Mouse (Mus musculus) right cerebral cortex, postnatal 25 days (tissue): Measurements from ENCODE around the gene Ralgps1.

Experiments
- DNase-seq: peaks from one replicate; pipeline ENCODE4 v3.0.0; 2022

The Ralgps1 gene

GRCm38 (mm10) chr2:33320568-33320967, 50.7 kb downstream of the Ralgps1 start:
- DNase-seq, result no peak

GRCm38 (mm10) chr2:33319934-33320333, 51.4 kb downstream of the Ralgps1 start:
- DNase-seq, result no peak

- DNase-seq, result no peak
Measured at GRCm38 (mm10) chr2:33319455-33319854, 51.8 kb downstream of the Ralgps1 start.

GRCm38 (mm10) chr2:33318491-33318964, 52.8 kb downstream of the Ralgps1 start:
- peak; percentile 58 for DNase-seq

- peak; percentile 54 for DNase-seq
Measured at GRCm38 (mm10) chr2:33316516-33316915, 54.8 kb downstream of the Ralgps1 start.

- DNase-seq, result no peak
Measured at GRCm38 (mm10) chr2:33316063-33316405, 55.3 kb downstream of the Ralgps1 start.

- no peak for DNase-seq
Measured at GRCm38 (mm10) chr2:33315233-33316062, 55.8 kb downstream of the Ralgps1 start.

- DNase-seq, result peak; percentile 36
Measured at GRCm38 (mm10) chr2:33309426-33309825, 61.9 kb downstream of the Ralgps1 start.

- no peak for DNase-seq
Measured at GRCm38 (mm10) chr2:33306565-33306964, 64.7 kb downstream of the Ralgps1 start.

GRCm38 (mm10) chr2:33303416-33303947, 67.8 kb downstream of the Ralgps1 start:
- no peak for DNase-seq

- DNase-seq, result no peak
Measured at GRCm38 (mm10) chr2:33302828-33303227, 68.5 kb downstream of the Ralgps1 start.

- no peak for DNase-seq
Measured at GRCm38 (mm10) chr2:33302405-33302804, 68.9 kb downstream of the Ralgps1 start.

GRCm38 (mm10) chr2:33300371-33301046, 70.8 kb downstream of the Ralgps1 start:
- DNase-seq, result no peak

- no peak for DNase-seq
Measured at GRCm38 (mm10) chr2:33298928-33299327, 72.4 kb downstream of the Ralgps1 start.

GRCm38 (mm10) chr2:33295115-33295514, 76.2 kb downstream of the Ralgps1 start:
- DNase-seq, result no peak

- no peak for DNase-seq
Measured at GRCm38 (mm10) chr2:33292057-33292456, 79.2 kb downstream of the Ralgps1 start.

- DNase-seq, result no peak
Measured at GRCm38 (mm10) chr2:33290491-33290890, 80.8 kb downstream of the Ralgps1 start.

GRCm38 (mm10) chr2:33288837-33289236, 82.4 kb downstream of the Ralgps1 start:
- no peak for DNase-seq

- no peak for DNase-seq
Measured at GRCm38 (mm10) chr2:33283674-33284073, 87.6 kb downstream of the Ralgps1 start.

GRCm38 (mm10) chr2:33282877-33283276, 88.4 kb downstream of the Ralgps1 start:
- no peak for DNase-seq

- no peak for DNase-seq
Measured at GRCm38 (mm10) chr2:33281807-33282206, 89.5 kb downstream of the Ralgps1 start.

GRCm38 (mm10) chr2:33280525-33280924, 90.8 kb downstream of the Ralgps1 start:
- DNase-seq, result no peak

GRCm38 (mm10) chr2:33279758-33280157, 91.5 kb downstream of the Ralgps1 start:
- DNase-seq, result no peak
